Mouse (Mus musculus): ENCODE data around the gene Rapgef4.

DNA sequence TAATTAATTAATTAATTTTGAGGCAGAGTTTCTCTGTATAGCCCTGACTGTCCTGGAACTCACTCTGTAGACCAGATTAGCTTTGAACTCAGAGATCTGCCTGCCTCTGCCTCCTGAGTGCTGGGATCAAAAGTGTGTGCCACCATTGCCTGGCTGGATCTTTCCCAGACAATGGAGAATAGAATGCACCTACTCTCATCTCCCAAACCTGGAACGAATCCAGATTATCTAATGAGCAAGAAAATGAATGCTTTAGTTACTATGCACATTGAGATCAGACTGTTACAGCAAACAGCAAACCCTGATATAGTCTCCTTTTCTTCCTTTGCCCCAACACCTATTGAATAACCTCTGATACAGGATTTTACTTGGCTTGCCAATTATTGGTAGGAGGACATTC is 23.1 kb upstream of the Rapgef4 start:
- TF ChIP-seq CTCF (IDR thresholded peaks at IDR 0.05; ENCODE audit: control insufficient read depth, insufficient read depth, insufficient replicate concordance, low read depth, low read length) (no peak), POLR2A (IDR thresholded peaks at IDR 0.05; ENCODE audit: control insufficient read depth, low read depth, low read length) (no peak)
